Mouse (Mus musculus) thymus, adult 2 months (tissue): ENCODE measurements at regions not wholly inside any gene's neighbourhood (a gene's known extent, or its start where the extent isn't known, plus 50 kb on each side); places are given as distances from the start of the nearest gene placed in this dataset.

Experiments
- CTCF ChIP-seq: fragments of 200-500 bp; IDR thresholded peaks from 2 replicates; pipeline ENCODE4 v1.5.1; 2012; ENCODE audit warnings: mild to moderate bottlenecking, control low read depth, low read length, moderate library complexity, borderline replicate concordance; ENCODE audit not compliant: control insufficient read depth, poor library complexity, insufficient read depth; ENCODE audit errors: extremely low read depth
- POLR2A ChIP-seq: fragments of 200-500 bp; IDR thresholded peaks from 2 replicates; pipeline ENCODE4 v1.6.1; 2012; ENCODE audit warnings: mild to moderate bottlenecking, low read length, control low read depth, moderate library complexity; ENCODE audit not compliant: control insufficient read depth, poor library complexity, insufficient read depth; ENCODE audit errors: extremely low read depth

GRCm38 (mm10) chr17:83938671-83939244 is 91.0 kb upstream of the Haao start:
- TF ChIP-seq CTCF: no peak
- 0 out of 2 replicates have a peak, but pooled peaks have one; percentile 7 for TF ChIP-seq POLR2A
